Mouse (Mus musculus) megakaryocyte, adult 5-6 weeks (primary cell): ENCODE measurements around the gene Rnf44. TPM values are rescaled to one million over a fixed set of nuclear protein-coding genes. Genes with fewer than 3 reads are reported as not detected.

Experiments
- ATAC-seq: 2 replicates; pipeline ENCODE4 v1.8.0; 2016; ENCODE audit warnings: mild to moderate bottlenecking, inconsistent platforms; ENCODE audit not compliant: poor library complexity, severe bottlenecking
- total RNA-seq, 2 experiments: library from RNA; stranded (forward) in 1 of 2; stranded (reverse) in 1 of 2; fragments of 153-499, 151-499 nt in 1 of 2; fragments of 221-1000, 200-1000 nt in 1 of 2; gene quantifications; 2 replicates each; pipeline versions ENCODE4 v1.2.3 to v1.2.4; 2015 to 2017

Gene Rnf44
- total RNA-seq, 2 experiments from 2014 or later: 17.8 to 71.3 TPM

DNA sequence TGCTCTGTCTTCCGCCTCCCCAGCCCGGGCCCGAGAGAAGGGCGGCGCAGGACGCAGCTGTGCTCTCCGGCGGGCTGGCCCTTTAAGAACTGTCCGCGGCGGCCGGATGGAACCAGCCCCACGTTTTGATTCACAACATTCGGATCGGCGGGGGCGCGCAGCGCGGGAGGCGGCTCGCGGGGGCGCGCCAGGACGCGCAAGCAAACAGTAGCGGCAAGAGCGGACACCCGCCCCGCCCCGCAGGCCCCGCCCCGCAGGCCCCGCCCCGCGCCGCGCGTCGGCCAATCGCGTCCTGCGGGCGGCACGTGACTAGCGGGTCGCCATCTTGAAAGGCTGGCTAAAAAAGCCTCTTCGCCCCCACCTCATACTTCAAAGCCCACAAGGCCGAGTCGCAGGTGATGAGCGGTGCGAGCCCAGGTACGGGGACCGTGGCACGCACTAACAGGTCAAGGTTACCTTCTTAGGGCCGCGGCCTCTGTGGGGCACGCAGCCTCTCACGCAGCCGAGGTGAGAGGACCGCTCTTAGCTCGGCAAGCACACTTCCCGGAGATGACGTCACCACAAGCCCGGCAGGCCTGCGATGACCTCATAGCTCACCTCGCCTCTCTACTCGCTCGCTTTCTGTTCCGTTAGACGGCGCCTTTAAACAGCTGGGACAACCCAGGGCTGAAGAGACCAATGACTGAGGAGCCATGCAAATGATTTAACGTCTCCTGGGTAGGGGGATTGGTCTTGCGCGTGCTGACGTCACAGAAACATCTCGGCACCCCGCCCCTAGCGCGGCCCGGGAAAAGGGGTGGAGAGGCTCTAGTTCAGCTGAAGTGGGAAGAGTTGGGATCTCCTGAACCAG, 5.9 kb downstream of the Rnf44 start:
- ATAC-seq: peak; percentile 73

DNA sequence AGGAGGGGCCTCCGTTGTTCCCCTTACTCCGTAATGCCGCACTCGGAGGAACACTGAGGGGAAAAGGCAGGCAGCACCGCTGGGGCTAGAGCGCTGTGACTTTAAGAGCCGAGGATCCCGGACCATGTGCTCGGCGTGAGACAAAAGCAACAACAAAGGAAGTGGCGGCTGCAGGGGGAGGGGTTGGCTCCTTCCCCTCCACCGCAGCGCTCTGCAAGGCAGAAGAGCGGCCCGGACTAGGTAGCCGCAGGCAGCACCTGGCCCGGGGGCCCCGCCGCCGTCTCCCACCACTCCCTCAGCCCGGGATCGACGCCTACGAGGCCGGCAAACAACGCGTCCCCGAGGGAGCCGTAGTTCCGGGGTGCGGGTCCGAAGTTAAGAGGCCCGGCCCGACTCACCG, 6.6 kb downstream of the Rnf44 start:
- ATAC-seq: peak; percentile 61

- ATAC-seq: no peak
Observed at GRCm38 (mm10) chr13:54686139-54687053, 7.3 kb downstream of the Rnf44 start.

GRCm38 (mm10) chr13:54685174-54685573, 8.5 kb downstream of the Rnf44 start:
- no peak for ATAC-seq

- ATAC-seq: no peak
Observed at GRCm38 (mm10) chr13:54684140-54684896, 9.4 kb downstream of the Rnf44 start.

- no peak for ATAC-seq
Observed at GRCm38 (mm10) chr13:54683301-54683700, 10.4 kb downstream of the Rnf44 start.

GRCm38 (mm10) chr13:54681291-54681690, 12.4 kb downstream of the Rnf44 start:
- ATAC-seq: no peak

GRCm38 (mm10) chr13:54680184-54680853, 13.4 kb downstream of the Rnf44 start:
- no peak for ATAC-seq

DNA sequence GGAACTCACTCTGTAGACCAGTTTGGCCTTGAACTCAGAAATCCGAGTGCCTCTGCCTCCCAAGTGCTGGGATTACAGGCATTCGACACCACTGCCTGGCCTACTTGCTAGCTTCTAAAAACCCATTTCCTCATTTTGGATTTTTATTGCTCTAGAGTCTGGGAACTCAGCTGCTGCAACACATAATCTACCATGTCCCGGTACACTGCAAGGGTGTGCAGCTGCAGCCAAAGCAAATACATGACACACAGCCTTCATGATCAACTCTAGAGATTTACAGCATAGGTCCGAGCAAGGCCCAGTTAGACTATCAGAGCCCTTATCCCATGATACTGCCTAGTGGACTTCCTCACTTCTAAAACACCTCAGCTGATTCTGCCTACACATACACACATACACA, 15.4 kb downstream of the Rnf44 start:
- no peak for ATAC-seq

DNA sequence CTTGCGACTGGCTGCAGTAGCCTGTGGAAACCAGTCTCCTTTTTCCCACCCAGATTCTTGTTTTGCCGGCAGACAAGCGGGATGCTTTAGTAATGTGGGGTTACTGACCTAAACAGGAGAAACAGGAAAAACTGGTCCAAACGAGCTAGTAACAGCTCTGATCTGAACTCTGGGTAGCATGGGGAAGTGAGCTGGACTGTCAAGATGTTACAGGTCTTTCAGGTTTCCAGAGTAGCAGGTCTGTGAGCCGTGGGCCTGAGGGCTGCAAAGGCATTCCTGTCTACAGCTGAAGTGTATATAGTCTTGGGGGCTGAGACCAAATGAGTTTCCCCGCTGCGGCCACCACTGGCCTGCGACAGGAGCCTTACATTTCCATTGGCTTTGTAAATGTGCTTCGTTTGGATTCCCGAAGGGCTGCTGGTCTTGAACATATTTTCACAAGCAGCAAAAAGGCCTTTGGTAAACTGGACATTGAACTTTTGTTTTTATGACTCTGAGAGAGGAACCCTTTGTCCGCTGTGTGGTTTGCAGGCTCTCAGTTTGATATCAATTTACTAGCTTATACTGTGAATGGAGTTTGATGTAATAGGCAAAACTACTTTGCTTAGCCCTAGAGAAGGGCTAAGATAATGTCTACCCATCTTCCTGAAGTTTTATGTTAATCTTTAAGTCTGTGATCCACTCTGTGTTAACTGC, 17.7 kb downstream of the Rnf44 start:
- no peak for ATAC-seq

- ATAC-seq: no peak
Observed at GRCm38 (mm10) chr13:54670491-54670890, 23.2 kb downstream of the Rnf44 start.

GRCm38 (mm10) chr13:54665062-54665461, 28.6 kb downstream of the Rnf44 start:
- ATAC-seq: no peak

DNA sequence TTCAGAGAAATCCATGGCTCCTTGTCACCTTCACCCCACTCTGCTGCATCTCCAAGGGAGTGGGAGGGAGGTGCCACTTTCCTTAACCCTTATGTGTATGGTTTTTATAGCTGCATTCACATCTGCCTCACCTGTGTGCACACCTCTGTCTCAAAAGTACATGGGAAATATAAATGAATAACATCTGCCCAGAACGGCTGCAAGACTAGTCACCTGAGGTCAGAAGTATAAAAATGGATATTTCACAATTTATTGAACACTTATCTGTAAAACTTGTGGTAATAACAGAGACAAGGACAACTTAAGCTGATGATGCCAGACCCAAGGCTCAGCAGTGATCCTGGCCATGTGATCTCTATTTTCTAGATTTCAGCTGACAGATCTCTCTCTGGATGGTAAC, 29.2 kb downstream of the Rnf44 start:
- no peak for ATAC-seq

GRCm38 (mm10) chr13:54663999-54664398, 29.7 kb downstream of the Rnf44 start:
- no peak for ATAC-seq

- no peak for ATAC-seq
Observed at GRCm38 (mm10) chr13:54661358-54661757, 32.3 kb downstream of the Rnf44 start.

DNA sequence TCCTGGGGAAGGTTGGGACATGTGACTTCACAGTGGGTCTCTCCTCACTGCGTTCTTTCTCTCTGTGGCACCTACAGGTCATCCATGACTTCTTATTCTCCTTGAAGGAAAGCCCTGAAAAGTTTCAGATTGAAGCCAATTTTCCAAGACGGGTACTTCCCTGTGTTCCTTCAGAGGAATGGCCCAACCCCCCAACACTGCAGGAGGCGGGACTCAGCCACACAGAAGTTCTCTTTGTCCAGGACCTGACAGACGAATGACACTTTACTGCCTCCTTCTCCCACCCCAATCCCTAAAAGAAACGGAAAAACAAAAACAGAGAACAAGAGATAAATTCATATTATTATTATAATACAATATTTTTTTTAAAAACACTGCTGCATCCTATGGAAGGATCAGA, 32.8 kb downstream of the Rnf44 start:
- no peak for ATAC-seq

- ATAC-seq: no peak
Observed at GRCm38 (mm10) chr13:54650461-54650860, 43.2 kb downstream of the Rnf44 start.

DNA sequence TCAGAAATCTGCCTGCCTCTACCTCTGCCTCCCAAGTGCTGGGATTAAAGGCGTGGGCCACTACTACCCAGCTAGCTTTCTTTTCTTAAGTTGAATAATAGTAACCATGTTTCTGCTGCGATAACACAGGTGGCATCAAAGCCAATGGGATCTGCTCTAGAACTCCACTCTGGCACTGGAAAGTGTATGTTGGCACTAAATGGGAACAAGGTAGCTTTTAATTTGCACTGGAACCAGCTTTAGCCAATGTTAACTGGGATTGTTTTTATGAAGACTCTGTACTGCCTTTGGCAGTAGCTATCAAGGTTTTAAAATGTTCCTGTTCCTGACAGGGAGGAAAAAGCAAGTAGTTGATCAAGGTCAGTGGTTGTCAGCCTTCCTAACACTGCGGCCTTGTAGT, 58.7 kb downstream of the Rnf44 start:
- no peak for ATAC-seq

DNA sequence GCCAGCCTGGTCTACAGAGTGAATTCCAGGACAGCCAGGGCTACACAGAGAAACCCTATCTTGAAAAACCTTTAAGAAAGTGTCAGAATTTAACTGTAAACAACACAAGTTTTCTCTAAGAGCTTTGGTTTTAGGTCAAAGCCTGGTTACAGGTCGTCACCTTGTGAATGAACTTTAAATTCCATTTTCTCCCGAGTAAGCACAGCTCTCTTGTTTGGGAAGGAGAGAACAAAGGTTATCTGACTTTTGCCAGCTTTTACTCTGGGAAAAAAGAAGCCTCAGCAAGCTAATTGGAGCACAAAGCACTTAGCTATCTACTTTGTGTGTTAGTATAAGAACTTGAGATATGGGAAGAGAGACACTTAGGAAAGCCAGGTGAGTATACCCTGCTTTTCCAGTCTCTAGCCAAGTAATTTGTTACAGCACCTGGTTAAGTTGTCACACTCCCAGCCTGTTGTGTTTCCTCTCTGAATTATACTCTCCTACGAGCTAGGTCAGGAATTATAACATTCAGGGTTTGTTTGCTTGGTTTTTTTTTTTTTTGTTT, 60.9 kb downstream of the Rnf44 start:
- no peak for ATAC-seq
